ENCODE assay signal across 10 mouse cellular contexts in genomic region chr15:23486306-23486705, GRCm38 (mm10).
DNase-seq lines count a peak whose midpoint lies in the region; ATAC-seq and TF ChIP-seq lines count a peak whose summit lies in the region.
"Had no signal": no experiment of that assay in that cellular context is flagged by ENCODE, and none has a peak within 500 bp of the region (broad histone marks: within the 10 kb centered on the region; RNA-seq: fewer than 3 reads in every experiment).

No protein-coding gene starts in this region.

- H3K79me2 ChIP-seq in heart, adult 2 months (replicated peaks; ENCODE audit: control insufficient read depth, insufficient read depth, low read length): no peaks in the 10 kb centered on the region

- TF ChIP-seq CTCF in heart, adult 2 months (IDR thresholded peaks at IDR 0.05): peak; percentile 55

- no peak for TF ChIP-seq EP300 in heart, adult 2 months (IDR thresholded peaks at IDR 0.05; ENCODE audit: insufficient read depth, low read depth, low read length)

- no peak for TF ChIP-seq POLR2A in heart, adult 2 months (IDR thresholded peaks at IDR 0.05; ENCODE audit: insufficient read depth, low read depth, low read length)

- no peaks in the 10 kb centered on the region for H3K27me3 ChIP-seq in heart, adult 2 months (ENCODE audit: control insufficient read depth, insufficient read depth, low read length)
- H3K27me3 ChIP-seq: midbrain, embryonic 12.5 days had no signal

- H3K36me3 ChIP-seq in heart, adult 2 months (ENCODE audit: control insufficient read depth, insufficient read depth, low read length): no peaks in the 10 kb centered on the region
- H3K36me3 ChIP-seq: midbrain, embryonic 12.5 days had no signal

- DNase-seq in heart, adult 2 months: no peak
- DNase-seq in heart, adult 11 months: no peak
- DNase-seq in lung, postnatal 14 days: peak; percentile 1
- no peak for DNase-seq in lung, postnatal 36 days
- DNase-seq in R1 (ENCODE audit: low read depth, low spot score): peak; percentile 52
- peak; percentile 6 for DNase-seq in retina, adult 2 months (ENCODE audit: low read depth, low spot score)
- no peak for DNase-seq in thymus, postnatal 4 days
- DNase-seq: adrenal gland, adult 8-10 months had no signal

- no peak overlapping the region for H3K9ac ChIP-seq in heart, adult 2 months (ENCODE audit: low read depth, low read length)
- H3K9ac ChIP-seq: midbrain, embryonic 12.5 days had no signal

- WGBS in heart, adult 2 months: 30% methylated on average over 1 of the region's 1 CpGs

- intact Hi-C loops in heart, adult 2 months (cut with DNase I): no loop called here

- no peak for ATAC-seq in erythroblast, adult 5-6 weeks (replicated peaks; ENCODE audit: low FRiP score, poor library complexity, severe bottlenecking)

- no peak overlapping the region for H3K4me3 ChIP-seq in heart, adult 2 months
- H3K4me3 ChIP-seq: midbrain, embryonic 12.5 days had no signal

- H3K27ac ChIP-seq in heart, adult 2 months: no peak overlapping the region
- H3K27ac ChIP-seq: midbrain, embryonic 12.5 days had no signal

- no peaks in the 10 kb centered on the region for H3K4me1 ChIP-seq in heart, adult 2 months (ENCODE audit: control insufficient read depth, insufficient read depth, low read length)
- H3K4me1 ChIP-seq: midbrain, embryonic 12.5 days had no signal

Comparison
In these comparisons a context has a peak if more than half of its experiments do, and no peak if none do; other contexts are left out.
1. DNase-seq: peak in lung, postnatal 14 days (single experiment), R1 (single experiment) and retina, adult 2 months (single experiment); none in heart, adult 2 months (0 of 2), heart, adult 11 months (single experiment), lung, postnatal 36 days (single experiment) and thymus, postnatal 4 days (single experiment).